Mouse (Mus musculus) liver, embryonic 15.5 days (tissue): ENCODE results near the gene Med8. TPM values are rescaled to one million over a fixed set of nuclear protein-coding genes. Genes with fewer than 3 reads are reported as not detected.

Experiments used
- ATAC-seq: fragments of 200-750 bp; cut with Nextera tagmentation; 2 replicates; pipeline ENCODE4 v1.8.0; 2017; ENCODE audit warnings: moderate number of reproducible peaks, mild to moderate bottlenecking, moderate library complexity; ENCODE audit not compliant: insufficient read depth
- H3K27ac ChIP-seq: fragments of 300-500 bp; sonication (generic); replicated peaks from 2 replicates; pipeline ENCODE4 v1.5.1; 2015; ENCODE audit warnings: mild to moderate bottlenecking, inconsistent platforms
- H3K27me3 ChIP-seq: fragments of 300-500 bp; sonication (generic); 2 replicates; pipeline ENCODE4 v1.6.1; 2015; ENCODE audit warnings: mild to moderate bottlenecking, inconsistent platforms
- H3K36me3 ChIP-seq: fragments of 300-500 bp; sonication (generic); replicated peaks from 2 replicates; pipeline ENCODE4 v1.6.1; 2015; ENCODE audit warnings: moderate library complexity, mild to moderate bottlenecking, inconsistent platforms
- H3K4me1 ChIP-seq: fragments of 300-500 bp; sonication (generic); replicated peaks from 2 replicates; pipeline ENCODE4 v1.6.1; 2015; ENCODE audit warnings: inconsistent platforms
- H3K4me2 ChIP-seq: fragments of 300-500 bp; sonication (generic); 2 replicates; pipeline ENCODE4 v1.6.1; 2015; ENCODE audit warnings: moderate library complexity, mild to moderate bottlenecking, inconsistent platforms
- H3K4me3 ChIP-seq: fragments of 300-500 bp; sonication (generic); replicated peaks from 2 replicates; pipeline ENCODE4 v1.5.1; 2015; ENCODE audit warnings: mild to moderate bottlenecking, inconsistent platforms
- H3K9ac ChIP-seq: fragments of 300-500 bp; sonication (generic); 2 replicates; pipeline ENCODE4 v1.6.1; 2015; ENCODE audit warnings: moderate library complexity, mild to moderate bottlenecking, inconsistent platforms
- H3K9me3 ChIP-seq: fragments of 300-500 bp; sonication (generic); replicated peaks from 2 replicates; pipeline ENCODE4 v1.6.1; 2016; ENCODE audit warnings: inconsistent platforms
- WGBS: fragments of 180-500 bp; shearing (Covaris S2); methylation state at CpG from one replicate; pipeline ENCODE4 v1.1.7; 2015; ENCODE audit warnings: mixed read lengths; ENCODE audit not compliant: insufficient replicate concordance; 5-methylcytosine and 5-hydroxymethylcytosine counted together
- polyA plus RNA-seq: library from polyadenylated mRNA; unstranded; fragments of >200 nt; fragmentation: Nextera tagmentation; extraction: Ambion mirVana; gene quantifications from 2 replicates; pipeline ENCODE4 v1.2.1, GENCODE M21; 2015

Med8 gene
- polyA plus RNA-seq, 1 experiment from 2014 or later, result 73.5 TPM

DNA sequence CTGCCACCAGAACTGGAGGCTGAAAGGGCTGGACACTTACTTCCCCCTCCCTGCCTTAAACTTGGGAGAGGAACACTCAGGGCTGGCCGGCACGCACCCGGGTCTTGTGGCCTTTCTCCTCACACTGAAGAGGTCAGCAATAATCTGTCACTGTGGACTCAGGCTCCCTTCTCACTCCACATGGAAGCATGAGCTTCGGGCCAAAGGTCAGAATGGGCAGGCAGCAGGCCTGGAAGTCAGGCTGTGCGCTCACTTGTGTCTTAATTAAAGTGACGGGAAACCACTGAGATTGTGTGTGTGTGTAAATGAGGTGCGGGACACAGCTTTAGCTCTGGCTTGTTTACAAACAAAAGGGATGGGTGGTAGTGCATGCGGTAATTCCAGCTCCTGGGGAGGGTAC is 23.2 kb downstream of the Med8 start:
- Histone ChIP-seq H3K27me3 (no peaks in the 10 kb centered on the region), H3K4me2 (peak overlapping the region; percentile 3; the same call in 1 of the 2 replicates), H3K4me1 (peaks cover 86% of the 10 kb centered on the region), H3K27ac (peak overlapping the region; percentile 56), H3K36me3 (peaks cover 69% of the 10 kb centered on the region), H3K4me3 (no peak overlapping the region), H3K9me3 (no peaks in the 10 kb centered on the region), H3K9ac (no peak overlapping the region)
- WGBS, result 74% methylated on average over 8 of the region's 8 CpGs
- ATAC-seq, result no peak

DNA sequence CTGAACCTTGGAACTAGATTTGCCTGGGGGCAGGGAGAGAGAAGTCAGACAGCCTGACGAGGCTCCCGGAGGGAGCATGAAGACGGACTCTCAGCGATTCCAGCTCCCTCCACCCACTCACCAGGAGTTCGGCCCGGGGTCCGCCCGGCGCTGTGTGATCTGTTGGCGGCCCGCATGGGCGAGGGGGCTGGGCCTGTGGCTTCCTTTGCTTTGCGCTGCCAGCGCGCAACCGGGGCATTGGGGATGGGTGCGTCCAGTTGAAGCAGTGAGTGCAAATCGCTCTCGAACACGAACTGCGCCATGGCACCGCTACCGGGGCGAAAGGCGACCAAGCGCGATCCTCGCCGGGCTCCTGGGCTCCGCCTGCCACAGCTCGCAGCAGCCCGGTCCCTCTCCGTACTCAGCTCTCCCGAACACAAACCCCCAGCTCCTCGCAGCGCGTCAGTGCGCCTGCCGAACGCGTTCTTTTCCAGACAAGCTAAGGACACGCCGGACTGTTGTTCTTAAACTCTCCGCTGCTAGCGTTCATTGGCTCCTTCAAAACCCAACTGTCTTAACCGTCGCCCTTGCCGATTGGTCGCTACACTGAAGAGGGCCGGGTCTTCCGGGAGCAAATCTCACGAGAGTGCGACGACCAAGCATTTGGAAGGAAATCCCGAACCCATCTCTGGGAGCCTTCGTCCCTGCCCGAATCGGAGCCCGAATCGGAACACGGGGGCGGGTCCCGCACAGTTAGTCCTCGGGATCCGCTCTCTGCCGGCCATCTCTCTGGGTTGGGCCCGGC is 27.9 kb downstream of the Med8 start, which contains the start of gene Cdc20:
TSS of gene Cdc20 (minus strand) at position 533 of the 784 bp plus-strand sequence.
- ATAC-seq, result peak; percentile 93
- Histone ChIP-seq H3K9me3 (no peaks in the 10 kb centered on the region), H3K27me3 (no peaks in the 10 kb centered on the region), H3K36me3 (peaks cover 43% of the 10 kb centered on the region), H3K4me2 (peak within 1 kb of the TSS; percentile 80), H3K4me1 (peaks cover 50% of the 10 kb centered on the region), H3K4me3 (peak within 1 kb of the TSS; percentile 85), H3K9ac (peak within 1 kb of the TSS; percentile 87), H3K27ac (peak within 1 kb of the TSS; percentile 94)
- WGBS, result under 1% methylated on average over 67 of the region's 67 CpGs

- Histone ChIP-seq H3K9me3 (no peaks in the 10 kb centered on the region), H3K4me2 (peak overlapping the region; percentile 80), H3K4me1 (peaks cover 41% of the 10 kb centered on the region), H3K27me3 (no peaks in the 10 kb centered on the region), H3K4me3 (peak overlapping the region; percentile 85), H3K9ac (peak overlapping the region; percentile 87), H3K36me3 (peaks cover 35% of the 10 kb centered on the region), H3K27ac (peak overlapping the region; percentile 94)
- ATAC-seq, result peak; percentile 45
- WGBS, result 10% methylated on average over 12 of the region's 12 CpGs
Measured at GRCm38 (mm10) chr4:118437829-118438253, 28.7 kb downstream of the Med8 start.

GRCm38 (mm10) chr4:118445088-118445487 is 36.0 kb downstream of the Med8 start:
- H3K27me3 ChIP-seq, result no peaks in the 10 kb centered on the region
- H3K9ac ChIP-seq, result no peak overlapping the region
- H3K36me3 ChIP-seq, result no peaks in the 10 kb centered on the region
- peaks cover 7% of the 10 kb centered on the region for H3K4me1 ChIP-seq
- no peaks in the 10 kb centered on the region for H3K9me3 ChIP-seq
- ATAC-seq, result no peak
- WGBS, result 69% methylated on average over 10 of the region's 10 CpGs
- H3K4me2 ChIP-seq, result no peak overlapping the region
- H3K27ac ChIP-seq, result no peak overlapping the region
- no peak overlapping the region for H3K4me3 ChIP-seq

DNA sequence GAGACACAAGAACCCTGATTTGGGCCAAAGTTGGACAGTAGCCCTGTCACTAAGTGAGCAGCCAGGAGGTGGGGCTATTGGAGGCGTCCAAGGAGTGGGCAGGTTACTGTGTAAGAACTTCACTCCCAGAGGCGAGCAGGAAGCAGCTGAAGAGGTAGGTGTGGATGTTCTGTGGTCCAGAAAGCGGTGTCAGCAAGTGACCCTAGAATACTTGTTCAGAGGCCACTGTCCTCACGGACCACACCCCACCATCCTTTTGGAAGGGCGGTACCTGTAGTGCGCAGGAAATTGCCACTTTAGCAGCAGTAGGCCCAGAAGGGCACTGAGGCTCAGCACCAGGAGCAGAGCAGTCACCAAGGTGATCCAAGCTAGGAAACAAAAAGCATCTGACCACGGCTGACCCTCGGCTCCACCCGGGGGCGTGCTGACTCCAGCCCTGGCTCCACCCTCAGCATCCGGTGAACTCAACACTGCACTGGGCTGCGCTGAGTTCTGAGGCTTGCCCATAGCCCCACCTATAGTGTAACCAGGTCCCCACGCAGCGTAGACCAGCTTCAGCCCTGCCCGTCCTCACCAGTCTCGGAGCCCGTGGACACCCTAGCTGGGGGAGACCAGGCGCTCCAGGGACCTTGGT is 36.8 kb downstream of the Med8 start:
- WGBS, result 53% methylated on average over 18 of the region's 18 CpGs

GRCm38 (mm10) chr4:118446415-118447153 is 37.4 kb downstream of the Med8 start:
- no peaks in the 10 kb centered on the region for H3K36me3 ChIP-seq
- H3K4me1 ChIP-seq, result peaks cover 7% of the 10 kb centered on the region
- H3K27me3 ChIP-seq, result no peaks in the 10 kb centered on the region
- 63% methylated on average over 24 of the region's 24 CpGs for WGBS
- no peak overlapping the region for H3K9ac ChIP-seq
- H3K9me3 ChIP-seq, result no peaks in the 10 kb centered on the region
- peak overlapping the region; percentile 22; the same call in 1 of the 2 replicates for H3K4me3 ChIP-seq
- no peak overlapping the region for H3K27ac ChIP-seq
- H3K4me2 ChIP-seq, result peak overlapping the region; percentile 50
- no peak for ATAC-seq

More for the DNA sequence above, 36.8 kb downstream of the Med8 start:
- Histone ChIP-seq H3K4me3 (peak overlapping the region; percentile 22; the same call in 1 of the 2 replicates), H3K27me3 (no peaks in the 10 kb centered on the region), H3K9me3 (no peaks in the 10 kb centered on the region), H3K36me3 (no peaks in the 10 kb centered on the region), H3K27ac (no peak overlapping the region), H3K4me2 (peak overlapping the region; percentile 50), H3K4me1 (peaks cover 7% of the 10 kb centered on the region), H3K9ac (no peak overlapping the region)
- peak; percentile 42; the same call in 1 of the 2 replicates for ATAC-seq

GRCm38 (mm10) chr4:118457345-118457975 is 48.3 kb downstream of the Med8 start, which contains the start of gene Mpl:
Gene Mpl, minus strand, starts transcription at chr4:118457513.
- H3K9ac ChIP-seq, result no peak within 1 kb of the TSS; the same call in 1 of the 2 replicates
- H3K27me3 ChIP-seq, result no peaks in the 10 kb centered on the region
- no peak within 1 kb of the TSS for H3K4me3 ChIP-seq
- ATAC-seq, result no peak
- WGBS, result 33% methylated on average over 9 of the region's 9 CpGs
- H3K36me3 ChIP-seq, result no peaks in the 10 kb centered on the region
- no peaks in the 10 kb centered on the region for H3K9me3 ChIP-seq
- no peak within 1 kb of the TSS for H3K4me2 ChIP-seq
- H3K4me1 ChIP-seq, result 0 out of 2 replicates have a peak, but pooled peaks cover 3% of the 10 kb centered on the region
- no peak within 1 kb of the TSS for H3K27ac ChIP-seq

- Histone ChIP-seq H3K4me2 (no peak overlapping the region), H3K9ac (no peak overlapping the region), H3K36me3 (no peaks in the 10 kb centered on the region), H3K27ac (no peak overlapping the region), H3K9me3 (no peaks in the 10 kb centered on the region), H3K4me3 (no peak overlapping the region), H3K27me3 (no peaks in the 10 kb centered on the region), H3K4me1 (no peaks in the 10 kb centered on the region)
- no peak for ATAC-seq
- 69% methylated on average over 3 of the region's 3 CpGs for WGBS
Measured at GRCm38 (mm10) chr4:118464956-118465355, 55.8 kb downstream of the Med8 start.
